Mouse (Mus musculus) granulocyte monocyte progenitor cell, adult 5-6 weeks (primary cell): ENCODE measurements at regions not wholly inside any gene's neighbourhood (a gene's known extent, or its start where the extent isn't known, plus 50 kb on each side); places are given as distances from the start of the nearest gene placed in this dataset.

ENCODE experiments used
- ATAC-seq: replicated peaks from 2 replicates; pipeline ENCODE4 v1.8.0; 2016; ENCODE audit warnings: mild to moderate bottlenecking, moderate TSS enrichment, inconsistent platforms; ENCODE audit not compliant: poor library complexity, severe bottlenecking

DNA sequence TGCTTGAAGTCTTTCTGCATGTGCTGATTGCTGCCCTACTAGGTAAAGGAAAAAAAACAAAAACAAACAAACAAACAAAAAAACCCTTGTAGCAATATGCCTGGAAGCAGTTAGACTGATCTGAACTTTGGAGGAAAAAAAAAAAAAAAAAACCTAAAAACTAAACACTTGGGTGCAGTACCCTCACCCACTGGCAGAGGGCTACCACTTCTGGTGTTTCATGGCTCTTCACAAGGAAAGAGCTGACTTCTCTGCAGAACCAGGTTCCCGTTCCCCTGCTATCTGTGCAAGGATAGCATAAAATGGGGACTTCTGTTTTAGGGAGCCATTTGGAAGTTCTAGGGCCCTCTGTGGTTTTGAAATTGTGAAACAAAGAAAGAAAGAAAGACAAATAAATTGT lies 52.2 kb upstream of the Otud4 start:
- ATAC-seq: peak; percentile 81

DNA sequence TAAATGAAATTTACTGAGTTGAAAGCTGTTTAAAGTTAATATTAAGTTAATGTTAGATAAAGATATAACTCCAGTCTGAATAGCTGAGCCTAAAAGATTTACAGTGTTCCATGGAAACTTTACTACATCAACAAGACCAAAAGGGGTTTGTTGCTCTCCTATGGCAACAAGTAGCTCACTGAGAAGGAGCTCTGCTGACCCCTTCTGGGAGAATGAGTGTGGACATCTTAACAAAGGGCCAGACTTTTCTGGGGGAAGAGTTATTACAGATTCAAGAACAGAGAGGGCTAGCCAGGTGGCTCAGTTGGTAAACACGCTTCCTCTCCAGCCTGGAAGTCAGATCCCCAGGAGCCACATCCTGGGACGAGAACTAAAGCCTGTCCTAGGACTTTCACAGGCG lies 54.5 kb upstream of the Otud4 start:
- ATAC-seq: peak; percentile 66

DNA sequence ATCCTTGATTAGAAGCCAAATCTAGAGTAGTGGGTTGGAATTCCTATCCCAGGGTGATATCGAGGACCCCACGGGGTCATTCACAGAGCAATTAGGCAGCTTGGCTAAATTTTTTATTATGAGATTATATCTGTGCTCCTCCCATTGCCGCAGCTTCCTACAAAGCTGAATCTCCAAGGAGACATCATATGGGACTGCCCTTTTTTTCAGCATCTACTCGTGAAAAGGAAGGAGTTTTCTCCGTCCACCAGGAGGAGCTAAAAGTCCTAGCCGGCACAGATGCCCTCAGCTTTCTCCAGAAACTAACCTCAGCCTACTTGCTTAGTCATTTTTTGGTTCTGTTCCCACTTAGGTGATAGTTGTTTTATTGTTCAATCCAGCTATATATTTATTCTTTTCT lies 56.1 kb upstream of the Otud4 start:
- peak; percentile 50; the same call in 1 of the 2 replicates for ATAC-seq

DNA sequence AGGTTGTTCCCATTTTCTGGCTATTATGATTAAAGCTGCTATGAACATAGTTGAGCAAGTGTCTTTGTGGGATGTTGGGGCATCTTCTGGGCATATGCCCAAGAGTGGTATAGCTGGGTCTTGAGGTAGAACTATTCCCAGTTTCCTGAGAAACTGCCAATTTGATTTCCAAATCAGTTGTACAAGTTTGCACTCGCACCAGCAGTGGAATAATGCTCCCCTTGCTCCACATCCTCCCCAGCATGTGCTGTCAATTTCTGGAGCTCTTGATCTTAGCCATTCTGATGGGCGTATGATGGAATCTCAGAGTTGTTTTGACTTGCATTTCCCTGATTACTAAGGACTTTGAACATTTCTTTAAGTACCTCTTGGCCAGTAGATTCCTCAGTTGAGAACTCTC lies 57.2 kb upstream of the Otud4 start:
- ATAC-seq: no peak

DNA sequence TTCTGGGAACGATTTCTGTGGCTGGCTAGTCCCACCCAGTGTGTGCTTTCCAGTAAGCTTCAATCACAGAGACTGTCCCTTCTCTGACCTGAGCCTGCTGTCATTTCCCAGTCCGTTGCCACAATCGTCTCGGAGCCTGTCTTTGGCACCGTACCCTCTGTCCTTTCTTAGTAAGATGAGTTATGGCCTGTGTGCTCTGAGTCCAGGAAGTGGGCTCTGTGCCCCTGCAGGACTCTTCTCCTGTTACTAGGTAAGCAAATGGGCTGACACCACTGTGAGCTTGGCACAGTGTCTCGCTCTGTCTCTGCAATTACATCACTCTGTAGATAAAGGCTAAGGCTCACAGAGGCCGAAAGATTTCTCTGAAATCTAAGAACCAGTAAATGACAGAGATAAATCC lies 63.3 kb upstream of the Otud4 start:
- ATAC-seq: no peak

DNA sequence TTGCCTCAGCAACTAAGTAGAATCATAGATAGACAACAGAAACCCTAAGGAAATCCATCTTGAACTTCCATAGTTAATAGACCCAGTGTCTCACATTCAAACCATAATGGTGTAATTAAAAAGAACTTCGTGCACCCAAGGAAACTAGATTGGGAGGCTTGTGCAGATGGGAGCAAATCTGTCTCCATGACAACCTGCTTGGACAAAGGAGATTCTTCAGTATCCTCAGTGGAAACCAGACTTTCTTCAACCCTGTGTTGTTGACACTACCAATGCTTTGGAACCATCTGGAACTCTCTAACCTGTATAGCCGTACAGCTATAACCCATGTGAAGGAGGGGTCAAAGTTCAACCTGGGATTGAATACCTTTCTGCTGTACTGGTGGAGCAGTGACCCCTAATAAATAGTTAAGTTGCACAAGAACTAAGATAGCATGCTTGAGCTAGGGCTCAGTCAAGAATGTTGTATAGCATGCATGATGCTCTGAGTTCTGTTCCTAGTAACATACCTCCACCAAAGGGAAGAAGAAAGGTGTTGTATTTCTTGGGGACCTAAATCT lies 64.2 kb upstream of the Otud4 start:
- ATAC-seq: no peak

DNA sequence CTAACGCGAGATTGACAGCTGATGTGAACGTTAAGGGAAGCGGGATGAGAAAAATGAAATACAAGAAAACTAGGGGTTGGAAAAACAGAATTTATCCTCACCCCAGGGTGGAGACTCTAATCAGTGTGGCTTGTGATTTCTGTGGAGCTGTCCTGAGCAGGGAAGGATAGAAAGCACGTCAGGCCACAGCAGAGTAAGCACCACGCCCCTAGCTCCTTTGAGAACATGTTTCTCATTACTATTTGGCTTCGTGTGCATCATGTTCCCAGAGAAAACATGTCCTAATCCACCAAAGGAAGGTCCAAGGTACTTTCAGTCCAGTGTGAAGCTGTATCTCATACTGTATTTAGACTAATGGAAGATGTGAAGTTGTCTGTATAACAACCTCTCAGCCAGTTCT lies 65.9 kb upstream of the Otud4 start:
- ATAC-seq: no peak

DNA sequence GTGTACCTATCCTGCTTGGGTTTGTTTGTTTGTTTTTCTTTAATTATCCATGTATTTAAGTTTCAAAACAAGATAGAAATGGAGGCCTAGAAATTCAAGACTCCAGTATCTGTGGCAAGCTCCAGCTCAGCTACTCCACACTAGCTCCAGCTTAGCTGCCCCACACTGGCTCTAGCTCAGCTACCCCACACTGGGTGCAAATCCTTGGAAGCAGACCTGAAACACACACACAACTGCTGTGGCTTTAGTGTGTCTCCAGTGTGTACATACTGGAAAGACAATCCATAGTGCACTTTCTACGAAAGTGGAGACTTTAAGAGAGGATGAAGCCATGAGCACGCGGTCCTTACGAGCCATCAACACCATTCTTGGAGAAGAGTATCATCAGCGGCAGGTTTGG lies 66.9 kb upstream of the Otud4 start:
- no peak for ATAC-seq

DNA sequence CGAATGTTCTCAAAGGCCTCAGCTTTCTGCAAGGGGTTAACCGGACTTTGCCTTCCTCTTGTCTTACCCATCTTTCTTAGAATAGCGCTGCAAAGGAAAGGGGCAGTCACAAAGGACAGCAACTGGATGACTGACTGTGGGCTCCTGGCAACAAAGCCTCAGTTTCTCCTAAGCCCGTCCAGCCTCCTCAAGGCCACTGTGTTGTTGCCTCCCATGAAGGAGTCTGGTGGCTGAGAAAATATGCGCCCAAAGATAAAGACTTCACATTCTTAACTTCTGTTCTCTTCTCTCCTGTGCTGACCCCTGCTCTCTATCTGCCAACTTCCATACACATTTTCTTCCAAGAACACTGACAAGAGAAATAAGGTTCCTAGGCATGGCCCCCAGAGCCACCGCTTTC lies 76.3 kb upstream of the Otud4 start:
- ATAC-seq: no peak

DNA sequence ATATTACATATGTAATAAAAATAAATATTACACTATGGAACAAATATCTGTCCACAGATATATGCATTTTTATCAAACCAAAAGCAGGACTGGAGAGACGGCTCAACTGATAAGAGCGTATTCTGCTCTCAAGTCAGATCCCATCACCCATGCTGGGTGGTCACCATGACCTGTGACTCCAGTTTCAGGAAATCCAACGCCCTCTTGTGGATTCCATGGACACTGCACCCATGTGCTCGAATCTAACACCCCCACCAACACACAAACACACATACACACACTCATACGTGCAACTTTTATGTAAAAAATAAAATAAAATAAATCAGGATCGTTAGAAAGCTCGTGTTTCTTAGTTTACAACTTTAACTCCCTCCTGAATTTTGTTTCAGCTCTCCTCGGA lies 76.7 kb upstream of the Otud4 start:
- no peak for ATAC-seq

DNA sequence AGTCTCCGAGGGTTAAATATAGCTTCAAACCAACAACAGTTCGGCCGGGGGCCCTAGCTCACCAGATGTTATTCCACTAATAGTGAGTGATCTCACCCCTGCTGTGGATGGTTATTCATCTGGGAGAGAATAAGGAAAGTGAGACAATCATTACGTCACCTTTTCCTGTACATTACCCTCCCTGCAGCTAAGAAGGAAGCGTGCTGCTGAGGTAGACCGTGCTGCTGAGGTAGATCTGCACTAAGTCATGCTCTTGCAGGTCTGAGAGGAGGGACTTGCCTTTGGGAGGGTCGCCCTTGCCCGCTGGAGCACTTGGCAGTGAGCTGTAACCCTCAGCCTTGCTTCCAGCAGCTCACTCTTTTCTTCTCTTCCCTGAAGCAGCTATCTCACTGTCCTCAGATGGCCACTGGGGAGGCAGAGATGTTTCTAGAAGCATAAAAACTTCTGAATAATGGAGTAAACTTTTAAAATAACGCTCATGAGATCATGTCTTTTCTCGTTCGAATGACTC lies 77.3 kb upstream of the Otud4 start:
- ATAC-seq: peak; percentile 42; the same call in 1 of the 2 replicates

DNA sequence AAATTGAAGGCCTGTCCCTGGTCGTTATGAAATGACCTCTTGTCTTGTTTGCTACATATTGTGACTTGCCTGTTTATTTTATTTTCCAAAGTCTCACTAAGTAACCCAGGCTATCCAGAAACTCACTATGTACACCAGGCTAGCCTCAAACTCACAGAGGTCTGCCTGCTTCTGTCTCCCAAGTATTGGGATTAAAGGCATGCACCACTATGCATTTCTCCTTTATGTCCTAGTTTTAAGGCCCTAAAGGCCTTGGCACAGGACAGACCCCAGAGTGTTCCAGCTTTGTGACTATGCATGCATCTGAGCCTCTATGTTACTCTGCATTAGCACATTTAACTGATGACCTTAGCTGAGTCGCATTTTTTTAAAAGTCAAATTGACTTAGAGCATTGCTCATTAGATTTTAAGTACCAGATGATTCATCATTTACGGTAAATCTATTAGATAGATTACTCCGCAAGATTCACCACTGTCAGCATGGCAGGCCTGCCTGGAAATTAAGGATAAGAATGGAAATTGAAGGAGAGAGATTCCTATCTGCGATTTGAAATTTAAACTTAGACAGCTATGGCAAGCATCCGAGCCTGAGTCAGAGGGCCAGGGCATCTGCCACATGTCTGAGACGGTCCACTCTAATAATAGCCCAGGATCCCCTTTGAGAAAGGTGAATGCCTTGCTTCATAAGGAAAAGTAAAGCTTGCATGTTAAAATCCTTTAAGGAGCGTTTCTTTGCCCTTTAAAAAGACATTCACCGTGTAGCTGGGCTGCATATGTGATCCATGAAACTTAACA lies 78.0 kb upstream of the Otud4 start:
- ATAC-seq: no peak

DNA sequence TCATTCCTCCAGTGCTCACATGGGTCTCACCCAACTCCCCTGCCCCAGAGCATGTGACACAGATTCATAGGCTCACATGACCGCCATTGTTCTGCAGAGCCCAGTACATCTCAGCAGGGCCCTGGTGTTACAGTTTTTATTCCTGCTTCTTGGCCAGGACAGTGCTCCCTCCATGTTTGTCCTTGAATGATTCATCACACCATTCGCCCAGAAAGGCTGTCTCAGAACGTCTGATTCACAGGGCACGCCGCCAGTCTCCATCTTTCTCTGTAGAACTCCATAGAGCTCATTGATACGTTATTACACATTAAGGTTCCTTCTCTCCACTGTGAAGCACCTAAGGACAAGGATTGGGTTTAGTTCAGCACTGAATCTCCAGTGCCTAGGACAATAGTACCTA lies 79.9 kb upstream of the Otud4 start:
- ATAC-seq: no peak

DNA sequence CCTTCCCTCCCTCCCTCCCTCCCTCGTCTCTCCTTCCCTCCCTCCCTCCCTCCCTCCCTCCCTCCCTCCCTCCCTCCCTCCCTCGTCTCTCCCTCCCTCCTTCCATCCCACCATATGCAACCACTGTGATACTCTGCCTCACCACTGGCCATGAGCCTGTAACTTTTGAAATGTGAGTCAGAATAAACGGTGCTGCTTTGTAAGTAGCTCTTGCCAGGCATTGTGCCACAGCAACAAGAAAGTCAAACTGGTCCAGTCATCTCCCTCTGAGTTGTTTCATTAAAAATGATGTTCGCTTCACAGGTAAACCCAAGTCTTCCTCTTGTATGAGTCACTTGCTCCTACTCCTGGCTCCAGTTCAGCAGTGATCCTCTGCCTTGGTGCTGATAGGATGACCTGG lies 85.1 kb upstream of the Otud4 start:
- no peak for ATAC-seq

DNA sequence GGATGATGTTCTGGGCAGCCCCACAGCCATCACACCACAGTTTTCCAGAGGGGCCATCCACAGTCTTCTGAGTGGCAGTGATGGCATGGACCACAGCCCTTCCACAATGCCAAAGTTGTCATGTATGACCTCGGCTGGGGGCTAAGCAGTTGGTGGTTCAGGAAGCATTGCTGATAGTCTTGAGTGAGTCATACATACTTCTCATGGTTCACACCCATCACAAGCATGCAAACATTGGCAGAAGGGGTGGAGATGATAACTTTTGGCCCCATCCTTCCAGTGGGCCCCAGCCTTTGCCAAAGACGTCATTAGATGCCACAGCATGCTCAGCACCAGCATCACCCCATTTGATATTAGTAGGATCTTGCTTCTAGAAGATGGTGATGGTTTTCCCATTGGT lies 89.3 kb upstream of the Otud4 start:
- ATAC-seq: no peak

DNA sequence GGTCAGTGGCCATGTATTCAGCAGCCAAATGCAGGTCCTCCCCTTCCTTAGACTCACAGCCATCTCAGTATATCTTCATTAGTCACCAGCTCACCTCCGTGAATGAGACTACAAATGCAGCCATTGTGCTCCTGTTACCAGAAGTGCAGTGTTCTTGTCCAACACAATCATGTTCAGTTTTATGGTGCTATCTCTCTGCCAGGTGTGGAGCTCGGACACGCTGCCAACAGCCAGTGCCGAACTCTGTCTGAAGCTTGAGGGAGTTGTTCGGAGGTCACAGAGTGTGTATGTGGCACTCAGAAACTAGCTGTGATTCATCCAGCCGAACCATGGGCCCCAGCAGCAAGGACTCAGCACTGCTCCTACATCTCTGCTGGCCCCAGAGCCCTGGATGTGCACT lies 91.3 kb upstream of the Otud4 start:
- ATAC-seq: no peak

DNA sequence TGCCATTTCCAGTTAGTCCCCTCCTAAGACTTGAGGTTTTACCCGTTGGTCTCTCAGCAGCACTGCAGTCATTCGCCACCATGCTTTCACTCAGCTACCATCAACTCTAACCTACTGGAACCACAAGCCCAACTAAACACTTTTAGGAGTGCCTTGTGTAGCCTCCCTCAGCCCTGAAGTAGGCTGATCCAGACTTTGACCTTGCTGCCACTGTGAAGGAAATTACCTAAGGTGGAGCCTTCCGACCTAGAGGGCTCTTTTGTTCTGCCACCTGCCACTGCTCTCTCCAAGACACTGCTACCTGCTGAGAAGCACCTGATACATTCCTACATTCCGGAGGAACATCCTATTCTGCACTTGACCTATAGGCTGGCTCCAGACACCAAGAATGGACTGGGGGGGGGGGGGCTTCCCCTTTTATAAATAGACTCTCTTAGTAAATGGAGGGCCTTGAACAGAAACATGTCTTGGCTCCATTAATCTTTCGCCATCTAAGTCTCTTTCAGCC lies 93.5 kb upstream of the Otud4 start:
- ATAC-seq: no peak

DNA sequence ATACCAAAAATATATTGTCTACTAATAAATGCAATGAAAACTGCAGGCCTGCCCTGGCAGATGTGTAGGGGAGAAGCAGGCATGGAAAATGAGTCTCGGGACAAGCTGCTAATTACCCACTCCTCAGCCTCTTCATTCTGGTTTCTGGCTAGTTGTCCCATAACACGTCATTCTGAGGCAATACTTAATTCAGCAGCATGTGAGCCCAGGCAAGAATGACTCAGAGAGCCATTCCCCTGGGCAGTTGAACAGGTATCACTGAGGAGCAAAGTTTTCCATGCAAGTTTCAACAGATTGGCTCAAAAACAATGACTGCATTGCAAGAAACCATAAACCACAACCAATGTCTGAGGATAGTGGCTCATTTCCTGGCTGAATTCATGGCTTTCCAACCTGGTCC lies 97.0 kb upstream of the Otud4 start:
- ATAC-seq: 0 out of 2 replicates have a peak, but pooled peaks have one; percentile 17

DNA sequence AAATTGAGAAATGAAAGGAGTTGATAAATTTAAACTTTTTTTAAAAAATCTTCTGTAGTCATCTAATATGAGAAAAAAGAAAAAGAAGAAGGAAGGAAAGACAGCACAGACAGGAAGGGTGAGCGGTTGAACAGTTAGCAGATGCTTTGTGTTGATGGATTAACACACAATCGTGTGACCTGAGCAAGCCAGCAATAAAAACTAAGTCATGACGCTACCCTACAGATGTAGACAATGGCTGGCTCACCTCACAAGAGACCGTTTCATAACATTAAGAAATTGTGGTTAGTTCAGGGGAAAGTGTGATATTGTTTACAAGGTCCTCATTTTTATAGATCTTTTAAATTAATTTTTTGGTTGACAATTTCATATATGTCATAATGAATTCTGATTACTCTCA lies 99.4 kb upstream of the Otud4 start:
- peak; percentile 90 for ATAC-seq

DNA sequence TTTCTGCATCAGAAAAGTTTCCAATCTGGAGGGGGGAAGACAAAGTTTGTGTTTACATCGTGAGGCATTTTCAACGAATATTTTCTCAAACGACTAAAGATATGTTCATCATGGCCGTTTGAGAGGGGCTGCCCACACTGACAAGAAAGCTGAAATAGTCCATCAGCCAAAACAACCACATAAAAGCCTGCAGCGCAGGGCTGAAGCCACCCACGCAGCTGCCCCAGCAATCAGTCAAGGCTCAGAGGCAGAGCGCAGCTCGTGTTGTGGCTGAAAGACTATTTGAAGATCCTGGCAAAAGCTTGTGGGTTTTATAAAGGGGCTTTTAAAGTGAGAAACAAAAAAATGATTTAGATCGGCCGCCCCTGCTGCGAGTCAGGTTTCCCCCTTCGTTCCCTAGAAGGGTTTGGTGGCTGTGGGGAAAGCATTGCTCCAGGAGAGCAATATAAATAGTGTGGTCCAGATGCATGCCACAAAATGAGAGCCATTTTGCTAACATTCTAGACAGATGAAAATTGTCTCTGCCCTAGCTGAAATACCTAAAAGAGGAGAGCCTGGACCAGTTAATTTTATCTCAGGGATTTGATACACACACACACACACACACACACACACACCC lies 105.0 kb upstream of the Otud4 start:
- no peak for ATAC-seq

DNA sequence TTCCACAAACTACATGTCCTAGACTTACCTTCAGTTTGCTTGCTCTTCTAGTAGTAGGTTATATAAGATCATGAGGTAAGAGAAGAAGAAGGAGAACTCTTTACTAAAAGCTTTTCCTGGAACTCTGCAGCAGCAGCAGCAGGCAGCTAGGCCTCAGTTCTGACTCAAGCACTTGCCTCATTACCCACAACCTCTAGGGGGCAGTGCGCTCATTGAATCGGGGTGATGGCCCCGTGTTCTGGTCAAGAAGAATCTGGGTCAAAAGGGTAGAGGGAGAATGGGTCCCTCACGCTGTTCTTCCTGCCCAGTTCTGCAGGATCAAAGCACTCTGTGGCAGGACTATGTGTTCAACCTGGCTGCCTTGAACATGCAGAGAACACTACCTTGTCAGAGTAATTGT lies 109.9 kb upstream of the Otud4 start:
- peak; percentile 56; the same call in 1 of the 2 replicates for ATAC-seq
